Mouse (Mus musculus) brown adipose tissue, adult 24 weeks (tissue): ENCODE measurements around the gene Slc28a2. TPM values are rescaled to one million over a fixed set of nuclear protein-coding genes. Genes with fewer than 3 reads are reported as not detected.
"Not testable (repeated sequence)": the region's sequence is repeated elsewhere in the genome, so short reads cannot be mapped to it uniquely, and the experiment has no call there.

Source experiments
- H3K27ac ChIP-seq: fragments of 200-500 bp; replicated peaks from 2 replicates; pipeline ENCODE4 v1.5.1; 2012; ENCODE audit warnings: low read depth, mild to moderate bottlenecking, low read length
- H3K4me1 ChIP-seq: fragments of 200-500 bp; 2 replicates; pipeline ENCODE4 v1.6.1; 2012; ENCODE audit warnings: low read length, mixed read lengths; ENCODE audit not compliant: control insufficient read depth, insufficient read depth, insufficient read length
- H3K4me3 ChIP-seq: fragments of 200-500 bp; 2 replicates; pipeline ENCODE4 v1.5.1; 2012; ENCODE audit warnings: low read depth, mild to moderate bottlenecking, low read length, moderate library complexity; ENCODE audit not compliant: insufficient read depth
- polyA plus RNA-seq: library from polyadenylated mRNA; stranded (reverse); fragments of >200 nt; gene quantifications from 2 replicates; pipeline ENCODE4 v1.2.4, GENCODE M21; 2012; ENCODE audit not compliant: missing spikeins, insufficient read depth, insufficient read length

Gene Slc28a2
- 6.6 and 15.1 TPM in 2 replicates for polyA plus RNA-seq

- peak within 1 kb of the TSS; percentile 65 for H3K4me3 ChIP-seq
- peak within 1 kb of the TSS; percentile 84 for H3K27ac ChIP-seq
- H3K4me1 ChIP-seq: not testable (repeated sequence)
Measured at GRCm38 (mm10) chr2:122426200-122426599, at the start of gene Slc28a2. TSS of gene Slc28a2 (plus strand) at chr2:122426477.

GRCm38 (mm10) chr2:122377215-122377674, 49.0 kb upstream of the Slc28a2 start:
- peak overlapping the region; percentile 77 for H3K4me3 ChIP-seq
- H3K4me1 ChIP-seq: peaks cover 12% of the 10 kb centered on the region
- H3K27ac ChIP-seq: peak overlapping the region; percentile 81; the same call in 1 of the 2 replicates

- H3K4me3 ChIP-seq: peak overlapping the region; percentile 77
- H3K27ac ChIP-seq: peak overlapping the region; percentile 81
- H3K4me1 ChIP-seq: peaks cover 13% of the 10 kb centered on the region
Measured at GRCm38 (mm10) chr2:122377751-122378246, 48.5 kb upstream of the Slc28a2 start.

- peak overlapping the region; percentile 15; the same call in 1 of the 2 replicates for H3K4me3 ChIP-seq
- H3K4me1 ChIP-seq: peaks cover 16% of the 10 kb centered on the region
- peak overlapping the region; percentile 7; the same call in 1 of the 2 replicates for H3K27ac ChIP-seq
Measured at GRCm38 (mm10) chr2:122378421-122379291, 47.6 kb upstream of the Slc28a2 start.

GRCm38 (mm10) chr2:122379292-122379650, 47.0 kb upstream of the Slc28a2 start:
- H3K4me1 ChIP-seq: peaks cover 16% of the 10 kb centered on the region
- H3K4me3 ChIP-seq: no peak overlapping the region
- peak overlapping the region; percentile 7; the same call in 1 of the 2 replicates for H3K27ac ChIP-seq

GRCm38 (mm10) chr2:122380768-122381311, 45.4 kb upstream of the Slc28a2 start:
- peaks cover 16% of the 10 kb centered on the region for H3K4me1 ChIP-seq
- H3K27ac ChIP-seq: peak overlapping the region; percentile 98
- H3K4me3 ChIP-seq: peak overlapping the region; percentile 55

GRCm38 (mm10) chr2:122381329-122382103, 44.8 kb upstream of the Slc28a2 start:
- Histone ChIP-seq H3K4me3 (peak overlapping the region; percentile 14; the same call in 1 of the 2 replicates), H3K27ac (peak overlapping the region; percentile 98), H3K4me1 (peaks cover 16% of the 10 kb centered on the region)

GRCm38 (mm10) chr2:122382121-122382520, 44.2 kb upstream of the Slc28a2 start:
- Histone ChIP-seq H3K27ac (peak overlapping the region; percentile 95), H3K4me1 (peaks cover 16% of the 10 kb centered on the region), H3K4me3 (no peak overlapping the region)

GRCm38 (mm10) chr2:122385095-122385494, 41.2 kb upstream of the Slc28a2 start:
- Histone ChIP-seq H3K4me1 (peaks cover 18% of the 10 kb centered on the region), H3K27ac (no peak overlapping the region), H3K4me3 (no peak overlapping the region)

GRCm38 (mm10) chr2:122387135-122387534, 39.1 kb upstream of the Slc28a2 start:
- not testable (repeated sequence) for H3K4me3 ChIP-seq, H3K27ac ChIP-seq
- H3K4me1 ChIP-seq: peaks cover 11% of the 10 kb centered on the region

GRCm38 (mm10) chr2:122396150-122396549, 30.1 kb upstream of the Slc28a2 start:
- H3K4me1 ChIP-seq: no peaks in the 10 kb centered on the region; the same call in 1 of the 2 replicates
- no peak overlapping the region for H3K27ac ChIP-seq
- H3K4me3 ChIP-seq: no peak overlapping the region

- Histone ChIP-seq H3K4me1 (no peaks in the 10 kb centered on the region), H3K27ac (no peak overlapping the region), H3K4me3 (no peak overlapping the region)
Measured at GRCm38 (mm10) chr2:122407607-122408006, 18.7 kb upstream of the Slc28a2 start.

GRCm38 (mm10) chr2:122408928-122409327, 17.3 kb upstream of the Slc28a2 start:
- H3K4me1 ChIP-seq: no peaks in the 10 kb centered on the region
- peak overlapping the region; percentile 84 for H3K27ac ChIP-seq
- peak overlapping the region; percentile 46; the same call in 1 of the 2 replicates for H3K4me3 ChIP-seq

- not testable (repeated sequence) for H3K4me1 ChIP-seq
- peak overlapping the region; percentile 65 for H3K4me3 ChIP-seq
- peak overlapping the region; percentile 84 for H3K27ac ChIP-seq
Measured at GRCm38 (mm10) chr2:122426645-122427044, 368 bp downstream of the Slc28a2 start.
